Mouse (Mus musculus): ENCODE results near the gene 2310034G01Rik. TPM values are rescaled to one million over a fixed set of nuclear protein-coding genes. Genes with fewer than 3 reads are reported as not detected.

Gene 2310034G01Rik
- polyA plus RNA-seq, 1 experiment = 1.5 TPM

GRCm38 (mm10) chr19:46313591-46313990 is 36.5 kb downstream of the 2310034G01Rik start:
- H3K27me3 ChIP-seq (replicated peaks; ENCODE audit: control insufficient read depth, insufficient read depth, low read length) = no peaks in the 10 kb centered on the region
- no peak for TF ChIP-seq CTCF (conservative IDR thresholded peaks at IDR 0.05; ENCODE audit: insufficient read depth, insufficient read length, low read depth, low read length)
- no peak overlapping the region for H3K27ac ChIP-seq (ENCODE audit: insufficient read depth, low read depth, low read length)
- no peaks in the 10 kb centered on the region for H3K4me1 ChIP-seq (ENCODE audit: control insufficient read depth, insufficient read depth, low read length)
- WGBS = 86% methylated on average over 6 of the region's 6 CpGs
- no peak overlapping the region for H3K4me3 ChIP-seq (ENCODE audit: insufficient read depth, low read depth, low read length)
- H3K36me3 ChIP-seq (ENCODE audit: control insufficient read depth, insufficient read depth, low read length) = no peaks in the 10 kb centered on the region
- DNase-seq = no peak

GRCm38 (mm10) chr19:46313116-46313515 is 37.0 kb downstream of the 2310034G01Rik start:
- no peak for DNase-seq
- Histone ChIP-seq H3K4me1 (ENCODE audit: control insufficient read depth, insufficient read depth, low read length) (no peaks in the 10 kb centered on the region), H3K27me3 (replicated peaks; ENCODE audit: control insufficient read depth, insufficient read depth, low read length) (no peaks in the 10 kb centered on the region), H3K36me3 (ENCODE audit: control insufficient read depth, insufficient read depth, low read length) (no peaks in the 10 kb centered on the region), H3K4me3 (ENCODE audit: insufficient read depth, low read depth, low read length) (no peak overlapping the region), H3K27ac (ENCODE audit: insufficient read depth, low read depth, low read length) (no peak overlapping the region)
- WGBS = 89% methylated on average over 9 of the region's 9 CpGs
- TF ChIP-seq CTCF (conservative IDR thresholded peaks at IDR 0.05; ENCODE audit: insufficient read depth, insufficient read length, low read depth, low read length) (no peak), POLR2A (IDR thresholded peaks at IDR 0.05; ENCODE audit: low read depth, low read length) (no peak)

DNA sequence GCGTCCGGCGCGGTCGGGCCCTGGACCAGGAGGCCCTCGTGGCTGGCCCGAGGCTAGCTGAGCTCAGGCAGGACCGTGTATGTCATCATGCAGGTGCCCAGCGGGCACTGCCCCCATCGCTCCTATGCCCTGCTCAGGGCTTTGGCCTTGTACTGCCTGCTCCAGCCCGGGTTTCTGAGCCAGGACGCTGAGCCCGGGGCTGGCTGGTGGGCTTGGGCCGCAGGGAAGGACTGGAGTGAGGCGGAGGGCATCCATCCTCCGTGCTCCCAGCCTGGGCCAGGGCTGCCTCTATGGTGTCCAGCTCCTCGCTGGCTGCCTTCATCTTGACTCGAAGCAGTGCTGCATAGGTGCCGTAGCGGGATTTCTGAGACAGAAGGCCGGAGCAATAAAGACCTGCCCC is 37.5 kb downstream of the 2310034G01Rik start:
- H3K27me3 ChIP-seq (replicated peaks; ENCODE audit: control insufficient read depth, insufficient read depth, low read length) = no peaks in the 10 kb centered on the region
- 94% methylated on average over 21 of the region's 21 CpGs for WGBS

GRCm38 (mm10) chr19:46311341-46311740 is 38.8 kb downstream of the 2310034G01Rik start:
- Histone ChIP-seq H3K4me1 (ENCODE audit: control insufficient read depth, insufficient read depth, low read length) (peaks cover under 1% of the 10 kb centered on the region; the same call in 1 of the 2 replicates), H3K36me3 (ENCODE audit: control insufficient read depth, insufficient read depth, low read length) (no peaks in the 10 kb centered on the region), H3K27ac (ENCODE audit: insufficient read depth, low read depth, low read length) (no peak overlapping the region), H3K27me3 (replicated peaks; ENCODE audit: control insufficient read depth, insufficient read depth, low read length) (no peaks in the 10 kb centered on the region), H3K4me3 (ENCODE audit: insufficient read depth, low read depth, low read length) (no peak overlapping the region)
- TF ChIP-seq POLR2A (IDR thresholded peaks at IDR 0.05; ENCODE audit: low read depth, low read length) (no peak), CTCF (conservative IDR thresholded peaks at IDR 0.05; ENCODE audit: insufficient read depth, insufficient read length, low read depth, low read length) (no peak)
- no peak for DNase-seq
- 92% methylated on average over 9 of the region's 9 CpGs for WGBS

More for the DNA sequence above, 37.5 kb downstream of the 2310034G01Rik start:
- H3K27ac ChIP-seq (ENCODE audit: insufficient read depth, low read depth, low read length) = no peak overlapping the region
- no peak for TF ChIP-seq CTCF (conservative IDR thresholded peaks at IDR 0.05; ENCODE audit: insufficient read depth, insufficient read length, low read depth, low read length)
- no peak for TF ChIP-seq POLR2A (IDR thresholded peaks at IDR 0.05; ENCODE audit: low read depth, low read length)
- H3K4me1 ChIP-seq (ENCODE audit: control insufficient read depth, insufficient read depth, low read length) = no peaks in the 10 kb centered on the region
- no peaks in the 10 kb centered on the region for H3K36me3 ChIP-seq (ENCODE audit: control insufficient read depth, insufficient read depth, low read length)
- no peak for DNase-seq
- no peak overlapping the region for H3K4me3 ChIP-seq (ENCODE audit: insufficient read depth, low read depth, low read length)

DNA sequence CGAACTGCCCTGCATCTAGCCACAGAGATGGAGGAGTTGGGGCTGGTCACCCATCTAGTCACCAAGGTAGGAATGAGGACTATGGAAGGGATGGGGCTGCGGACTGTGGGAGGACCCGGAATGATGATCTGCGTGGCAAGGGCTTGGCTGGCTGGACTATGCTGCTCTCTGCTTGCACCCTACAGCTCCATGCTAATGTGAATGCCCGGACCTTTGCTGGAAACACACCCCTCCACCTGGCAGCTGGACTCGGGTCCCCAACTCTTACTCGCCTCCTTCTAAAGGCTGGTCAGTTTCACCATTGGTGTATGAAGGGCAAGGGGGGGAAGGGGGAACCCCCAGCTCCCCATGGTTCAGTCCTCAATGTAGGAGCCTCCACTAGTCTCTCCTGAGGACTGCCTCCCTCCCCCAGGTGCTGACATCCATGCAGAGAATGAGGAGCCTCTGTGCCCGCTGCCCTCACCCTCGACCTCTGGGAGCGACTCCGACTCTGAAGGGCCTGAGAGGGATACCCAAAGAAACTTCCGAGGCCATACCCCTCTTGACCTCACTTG is 39.7 kb downstream of the 2310034G01Rik start:
- WGBS = 96% methylated on average over 12 of the region's 12 CpGs
- Histone ChIP-seq H3K27ac (ENCODE audit: insufficient read depth, low read depth, low read length) (no peak overlapping the region), H3K4me1 (ENCODE audit: control insufficient read depth, insufficient read depth, low read length) (peaks cover 5% of the 10 kb centered on the region), H3K36me3 (ENCODE audit: control insufficient read depth, insufficient read depth, low read length) (no peaks in the 10 kb centered on the region), H3K4me3 (ENCODE audit: insufficient read depth, low read depth, low read length) (no peak overlapping the region), H3K27me3 (replicated peaks; ENCODE audit: control insufficient read depth, insufficient read depth, low read length) (no peaks in the 10 kb centered on the region)
- TF ChIP-seq CTCF (conservative IDR thresholded peaks at IDR 0.05; ENCODE audit: insufficient read depth, insufficient read length, low read depth, low read length) (no peak), POLR2A (IDR thresholded peaks at IDR 0.05; ENCODE audit: low read depth, low read length) (no peak)
- no peak for DNase-seq

GRCm38 (mm10) chr19:46309651-46310305 is 40.3 kb downstream of the 2310034G01Rik start:
- Histone ChIP-seq H3K4me3 (ENCODE audit: insufficient read depth, low read depth, low read length) (no peak overlapping the region), H3K27me3 (replicated peaks; ENCODE audit: control insufficient read depth, insufficient read depth, low read length) (no peaks in the 10 kb centered on the region), H3K36me3 (ENCODE audit: control insufficient read depth, insufficient read depth, low read length) (no peaks in the 10 kb centered on the region), H3K4me1 (ENCODE audit: control insufficient read depth, insufficient read depth, low read length) (peaks cover 5% of the 10 kb centered on the region), H3K27ac (ENCODE audit: insufficient read depth, low read depth, low read length) (no peak overlapping the region)
- DNase-seq = no peak
- no peak for TF ChIP-seq CTCF (conservative IDR thresholded peaks at IDR 0.05; ENCODE audit: insufficient read depth, insufficient read length, low read depth, low read length)
- no peak for TF ChIP-seq POLR2A (IDR thresholded peaks at IDR 0.05; ENCODE audit: low read depth, low read length)
- 87% methylated on average over 21 of the region's 21 CpGs for WGBS

DNA sequence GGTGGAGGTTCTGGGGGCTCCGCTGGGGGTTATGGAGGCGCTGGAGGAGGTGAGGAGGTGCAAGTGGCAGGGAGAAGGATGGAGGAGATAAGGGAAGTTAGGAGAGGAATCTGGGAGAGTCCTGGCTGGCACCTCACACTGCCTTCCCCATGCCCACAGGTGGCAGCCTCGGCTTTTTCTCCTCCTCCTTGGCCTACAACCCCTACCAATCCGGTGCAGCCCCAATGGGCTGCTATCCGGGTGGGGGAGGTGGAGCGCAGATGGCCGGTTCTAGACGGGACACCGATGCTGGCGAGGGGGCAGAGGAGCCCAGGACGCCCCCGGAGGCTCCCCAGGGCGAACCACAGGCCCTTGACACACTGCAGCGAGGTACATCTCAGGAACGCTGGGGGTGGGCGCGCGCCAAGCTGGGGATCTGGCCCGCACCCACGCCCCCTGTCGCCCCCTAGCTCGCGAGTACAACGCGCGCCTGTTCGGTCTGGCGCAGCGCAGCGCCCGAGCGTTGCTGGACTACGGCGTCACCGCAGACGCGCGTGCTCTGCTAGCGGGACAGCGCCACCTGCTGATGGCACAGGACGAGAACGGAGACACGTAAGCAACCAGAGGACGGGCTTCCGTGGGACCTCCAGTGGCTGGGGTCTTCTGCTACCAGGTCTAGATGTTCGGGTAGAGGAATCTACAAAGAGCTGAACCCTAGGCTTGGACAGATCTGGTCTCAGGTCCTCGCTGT is 41.2 kb downstream of the 2310034G01Rik start:
- WGBS = 5% methylated on average over 47 of the region's 47 CpGs
- H3K27ac ChIP-seq (ENCODE audit: insufficient read depth, low read depth, low read length) = no peak overlapping the region
- no peaks in the 10 kb centered on the region for H3K27me3 ChIP-seq (replicated peaks; ENCODE audit: control insufficient read depth, insufficient read depth, low read length)
- no peaks in the 10 kb centered on the region for H3K36me3 ChIP-seq (ENCODE audit: control insufficient read depth, insufficient read depth, low read length)
- H3K4me1 ChIP-seq (ENCODE audit: control insufficient read depth, insufficient read depth, low read length) = peaks cover 5% of the 10 kb centered on the region
- H3K4me3 ChIP-seq (ENCODE audit: insufficient read depth, low read depth, low read length) = peak overlapping the region; percentile 28; the same call in 1 of the 2 replicates
- TF ChIP-seq CTCF (conservative IDR thresholded peaks at IDR 0.05; ENCODE audit: insufficient read depth, insufficient read length, low read depth, low read length) (peak; percentile 96), POLR2A (IDR thresholded peaks at IDR 0.05; ENCODE audit: low read depth, low read length) (no peak)
- peak; percentile 83 for DNase-seq

Data from kidney, adult 2 months (tissue).